Comparison of ENCODE assay signal across 8 mouse cellular contexts in genomic region chr2:4601034-4601890, GRCm38 (mm10). TPM values are rescaled to one million over a fixed set of nuclear protein-coding genes. Genes with fewer than 3 reads are reported as not detected.
A peak's percentile ranks its signal among the peaks of the same experiment; 100 is the strongest.
DNase-seq lines count a peak whose midpoint lies in the region; ATAC-seq and TF ChIP-seq lines count a peak whose summit lies in the region.

No protein-coding gene starts in this region.

- H3K4me1 ChIP-seq in ES-Bruce4 (ENCODE audit: control insufficient read depth, insufficient read depth, low read length): no peaks in the 10 kb centered on the region
- H3K4me1 ChIP-seq in cortical plate, adult 2 months (ENCODE audit: control insufficient read depth, insufficient read depth, low read length): no peaks in the 10 kb centered on the region
- no peaks in the 10 kb centered on the region for H3K4me1 ChIP-seq in liver, embryonic 14.5 days (replicated peaks; ENCODE audit: control insufficient read depth in 2 of 2, insufficient read depth in 2 of 2, low read length in 1 of 2)
- peaks cover 7% of the 10 kb centered on the region; the same call in 1 of the 2 replicates for H3K4me1 ChIP-seq in olfactory bulb, adult 2 months (ENCODE audit: control insufficient read depth, insufficient read depth, low read length)

- no peaks in the 10 kb centered on the region for H3K27me3 ChIP-seq in ES-Bruce4 (ENCODE audit: control insufficient read depth, insufficient read depth, low read length, poor library complexity, severe bottlenecking)
- no peaks in the 10 kb centered on the region for H3K27me3 ChIP-seq in liver, embryonic 14.5 days (ENCODE audit: control insufficient read depth, insufficient read depth, low read length)

- peak; percentile 61 to 86 for DNase-seq in adrenal gland, adult (ENCODE audit: inconsistent age in 2 of 2, low spot score in 1 of 2)
- peak; percentile 53 to 67 for DNase-seq in heart, adult 9 months (ENCODE audit: low spot score in 2 of 2)
- peak; percentile 80 to 82 for DNase-seq in kidney, postnatal 25 days
- DNase-seq in liver, embryonic 14.5 days (ENCODE audit: low read depth in 3 of 3, low spot score in 3 of 3): peak; percentile 10 to 28 (median 16)

- peaks cover 5% of the 10 kb centered on the region; the same call in 1 of the 2 replicates for H3K36me3 ChIP-seq in ES-Bruce4 (ENCODE audit: control insufficient read depth, insufficient read depth, low read length, poor library complexity, severe bottlenecking)
- H3K36me3 ChIP-seq in liver, embryonic 14.5 days (replicated peaks; ENCODE audit: control insufficient read depth, insufficient read depth, low read depth): peaks cover 86% of the 10 kb centered on the region

- no peak overlapping the region for H3K27ac ChIP-seq in ES-Bruce4 (ENCODE audit: insufficient read depth, low read length)
- no peak overlapping the region for H3K27ac ChIP-seq in cortical plate, adult 2 months (ENCODE audit: insufficient read depth, low read length)
- no peak overlapping the region for H3K27ac ChIP-seq in liver, embryonic 14.5 days
- no peak overlapping the region for H3K27ac ChIP-seq in olfactory bulb, adult 2 months (ENCODE audit: insufficient read depth, low read depth, low read length)

- TF ChIP-seq CTCF in ES-Bruce4 (IDR thresholded peaks at IDR 0.05; ENCODE audit: low read depth, low read length): peak; percentile 36
- peak; percentile 56 for TF ChIP-seq CTCF in cortical plate, adult 2 months (IDR thresholded peaks at IDR 0.05; ENCODE audit: extremely low read depth, insufficient read depth, low read length)
- TF ChIP-seq CTCF in liver, embryonic 14.5 days (IDR thresholded peaks at IDR 0.05; ENCODE audit: low read depth): peak; percentile 78
- peak; percentile 40 for TF ChIP-seq CTCF in olfactory bulb, adult 2 months (IDR thresholded peaks at IDR 0.05; ENCODE audit: insufficient read depth, low read depth, low read length)

- no peak overlapping the region for H3K4me2 ChIP-seq in liver, embryonic 14.5 days (ENCODE audit: low read depth)

- H3K4me3 ChIP-seq in ES-Bruce4 (ENCODE audit: low read depth, low read length): no peak overlapping the region
- H3K4me3 ChIP-seq in cortical plate, adult 2 months (ENCODE audit: insufficient read depth, low read length): no peak overlapping the region
- H3K4me3 ChIP-seq in liver, embryonic 14.5 days (ENCODE audit: insufficient read depth in 1 of 2, low read depth in 2 of 2, low read length in 2 of 2): no peak overlapping the region
- H3K4me3 ChIP-seq in olfactory bulb, adult 2 months (ENCODE audit: insufficient read depth, low read depth, low read length): no peak overlapping the region

- H3K9me3 ChIP-seq in ES-Bruce4 (replicated peaks; ENCODE audit: control insufficient read depth, insufficient read depth, low read length, poor library complexity, severe bottlenecking): no peaks in the 10 kb centered on the region
- no peaks in the 10 kb centered on the region for H3K9me3 ChIP-seq in liver, embryonic 14.5 days (ENCODE audit: control insufficient read depth, low read length)

- peak; percentile 31; the same call in 1 of the 2 replicates for ATAC-seq in liver, embryonic 14.5 days (ENCODE audit: insufficient read depth)
- no peak; the same call in 1 of the 2 replicates for ATAC-seq in monocyte, adult 5-6 weeks (replicated peaks; ENCODE audit: insufficient number of reproducible peaks, low FRiP score, low TSS enrichment, poor library complexity, severe bottlenecking)

- no peak for TF ChIP-seq POLR2A in ES-Bruce4 (IDR thresholded peaks at IDR 0.05; ENCODE audit: insufficient read depth, low read length)
- TF ChIP-seq POLR2A in cortical plate, adult 2 months (IDR thresholded peaks at IDR 0.05; ENCODE audit: extremely low read depth, insufficient read depth, low read length): no peak
- TF ChIP-seq POLR2A in olfactory bulb, adult 2 months (IDR thresholded peaks at IDR 0.05; ENCODE audit: insufficient read depth, low read depth, low read length): no peak

- no peak overlapping the region for H3K9ac ChIP-seq in ES-Bruce4 (ENCODE audit: low read depth, poor library complexity, severe bottlenecking)
- no peak overlapping the region for H3K9ac ChIP-seq in liver, embryonic 14.5 days (replicated peaks)

- WGBS in liver, embryonic 14.5 days (ENCODE audit: insufficient replicate concordance): 72% methylated on average over 15 of the region's 15 CpGs
- WGBS in olfactory bulb, adult 2 months: 38% methylated on average over 15 of the region's 15 CpGs

- no peak for TF ChIP-seq EP300 in ES-Bruce4 (IDR thresholded peaks at IDR 0.05; ENCODE audit: insufficient read depth, low read depth, low read length)
- no peak for TF ChIP-seq EP300 in liver, embryonic 14.5 days (IDR thresholded peaks at IDR 0.05; ENCODE audit: low read depth)

RNA-seq across cellular contexts. Expression of gene Prpf18, which starts 50.7 kb away (rescaled TPM):
- polyA plus RNA-seq in ES-Bruce4 (2011; ENCODE audit: insufficient read depth, insufficient read length, low read depth, missing spikeins): 48.1 and 52.1 TPM in 2 replicates
- 41.1 and 41.3 TPM in 2 replicates for polyA plus RNA-seq in cortical plate, adult 2 months (2012; rRNA removed)
- polyA plus RNA-seq in liver, embryonic 14.5 days (2012; rRNA removed): 12.9 and 19.1 TPM in 2 replicates
- polyA plus RNA-seq in liver, embryonic 14.5 days (2014; fragmentation: Nextera tagmentation; extraction: Ambion mirVana): 23.7 and 24.0 TPM in 2 replicates
- polyA plus RNA-seq in olfactory bulb, adult 2 months (2012; ENCODE audit: insufficient read depth, insufficient read length, low replicate concordance, missing spikeins): not detected in 2 replicates
- total RNA-seq in monocyte, adult 5-6 weeks (2017): 94.0 to 122 TPM (median 109 TPM) in 3 replicates

Comparison
In these comparisons a context has a peak if more than half of its experiments do, and no peak if none do; other contexts are left out.
1. DNase-seq: peak in every context shown above with its lines; median percentile 81 in kidney, postnatal 25 days; 74 in adrenal gland, adult; 60 in heart, adult 9 months; 16 in liver, embryonic 14.5 days.